Mouse (Mus musculus) monocyte, adult 2 months (primary cell): ENCODE data around the gene Ksr2.

Experiments used
- DNase-seq, 2 experiments: peaks; one replicate each; pipeline ENCODE4 v3.0.0; 2022; ENCODE audit warnings: low spot score in 2 of 2, low read depth in 1 of 2

The Ksr2 gene

GRCm38 (mm10) chr5:117413507-117414501 lies at the start of gene Ksr2:
Gene Ksr2 (plus strand): TSS chr5:117414000.
- no peak for DNase-seq

GRCm38 (mm10) chr5:117364821-117365220 lies 49.0 kb upstream of the Ksr2 start:
- DNase-seq = no peak

GRCm38 (mm10) chr5:117365904-117366561 lies 47.8 kb upstream of the Ksr2 start:
- DNase-seq = no peak

- no peak for DNase-seq
Measured at GRCm38 (mm10) chr5:117367206-117367605, 46.6 kb upstream of the Ksr2 start.

- DNase-seq = no peak
Measured at GRCm38 (mm10) chr5:117370592-117370991, 43.2 kb upstream of the Ksr2 start.

- no peak for DNase-seq
Measured at GRCm38 (mm10) chr5:117373418-117373817, 40.4 kb upstream of the Ksr2 start.

- DNase-seq = no peak
Measured at GRCm38 (mm10) chr5:117374372-117375049, 39.3 kb upstream of the Ksr2 start.

GRCm38 (mm10) chr5:117376331-117376761 lies 37.5 kb upstream of the Ksr2 start:
- no peak for DNase-seq

GRCm38 (mm10) chr5:117377731-117378130 lies 36.1 kb upstream of the Ksr2 start:
- peak in 1 of 2 experiments; percentile 33 for DNase-seq

GRCm38 (mm10) chr5:117380199-117380598 lies 33.6 kb upstream of the Ksr2 start:
- no peak for DNase-seq

- DNase-seq = no peak
Measured at GRCm38 (mm10) chr5:117381785-117382184, 32.0 kb upstream of the Ksr2 start.

- DNase-seq = no peak
Measured at GRCm38 (mm10) chr5:117383198-117383597, 30.6 kb upstream of the Ksr2 start.

- DNase-seq = peak in 1 of 2 experiments; percentile 33
Measured at GRCm38 (mm10) chr5:117388296-117388751, 25.5 kb upstream of the Ksr2 start.

- DNase-seq = peak; percentile 83 to 92
Measured at GRCm38 (mm10) chr5:117388877-117389276, 24.9 kb upstream of the Ksr2 start, which contains the start of gene Rfc5. Gene Rfc5 (minus strand): TSS chr5:117389047.

GRCm38 (mm10) chr5:117390895-117391294 lies 22.9 kb upstream of the Ksr2 start:
- DNase-seq = no peak

GRCm38 (mm10) chr5:117395834-117396233 lies 18.0 kb upstream of the Ksr2 start:
- DNase-seq = no peak

GRCm38 (mm10) chr5:117396596-117397014 lies 17.2 kb upstream of the Ksr2 start:
- DNase-seq = no peak

GRCm38 (mm10) chr5:117397371-117397770 lies 16.4 kb upstream of the Ksr2 start:
- no peak for DNase-seq

GRCm38 (mm10) chr5:117398007-117398550 lies 15.7 kb upstream of the Ksr2 start:
- no peak for DNase-seq

- no peak for DNase-seq
Measured at GRCm38 (mm10) chr5:117399281-117399680, 14.5 kb upstream of the Ksr2 start.

- no peak for DNase-seq
Measured at GRCm38 (mm10) chr5:117403609-117404008, 10.2 kb upstream of the Ksr2 start.
